Mouse (Mus musculus): ENCODE measurements at regions not wholly inside any gene's neighbourhood (a gene's known extent, or its start where the extent isn't known, plus 50 kb on each side); places are given as distances from the start of the nearest gene placed in this dataset.

DNA sequence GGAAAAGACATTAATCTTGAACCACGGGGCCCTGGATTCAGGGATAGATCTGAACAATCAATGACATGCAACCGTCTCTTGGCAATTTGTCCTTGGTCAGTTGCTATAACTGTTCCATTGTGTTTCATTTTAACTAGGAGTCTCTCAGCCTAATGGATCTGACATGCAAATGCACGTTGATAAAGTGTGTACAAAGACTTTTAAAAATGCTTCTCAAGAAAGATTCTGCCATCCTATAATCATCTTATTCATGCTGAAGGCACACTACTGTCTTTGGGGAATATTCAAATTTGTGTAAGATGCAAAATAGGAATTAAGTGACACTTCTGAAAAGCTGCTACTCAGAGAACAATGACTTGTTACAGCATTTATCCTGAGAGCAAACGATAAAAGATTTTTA lies 252.3 kb downstream of the Hdgfl1 start:
- Histone ChIP-seq H3K9ac (no peak overlapping the region), H3K4me3 (no peak overlapping the region), H3K27ac (no peak overlapping the region), H3K4me2 (replicated peaks) (no peak overlapping the region), H3K36me3 (no peaks in the 10 kb centered on the region), H3K9me3 (replicated peaks) (no peaks in the 10 kb centered on the region), H3K4me1 (0 out of 2 replicates have a peak, but pooled peaks cover 5% of the 10 kb centered on the region), H3K27me3 (no peaks in the 10 kb centered on the region)
- 52% methylated on average over 4 of the region's 4 CpGs for WGBS
- ATAC-seq (ENCODE audit: low FRiP score), result no peak

- Histone ChIP-seq H3K9me3 (replicated peaks) (no peaks in the 10 kb centered on the region), H3K4me2 (replicated peaks) (no peak overlapping the region), H3K27ac (no peak overlapping the region), H3K4me1 (no peaks in the 10 kb centered on the region), H3K36me3 (no peaks in the 10 kb centered on the region), H3K27me3 (no peaks in the 10 kb centered on the region), H3K9ac (no peak overlapping the region), H3K4me3 (no peak overlapping the region)
- no peak for ATAC-seq (ENCODE audit: low FRiP score)
- 76% methylated on average over 4 of the region's 4 CpGs for WGBS
Measured at GRCm38 (mm10) chr13:26510448-26510847, 259.5 kb downstream of the Hdgfl1 start.

GRCm38 (mm10) chr13:26509841-26510240 lies 260.1 kb downstream of the Hdgfl1 start:
- 89% methylated on average over 3 of the region's 3 CpGs for WGBS
- ATAC-seq (ENCODE audit: low FRiP score), result no peak
- no peak overlapping the region for H3K27ac ChIP-seq

GRCm38 (mm10) chr13:26503744-26504143 lies 266.2 kb downstream of the Hdgfl1 start:
- Histone ChIP-seq H3K27ac (no peak overlapping the region), H3K9ac (no peak overlapping the region), H3K36me3 (no peaks in the 10 kb centered on the region), H3K4me2 (replicated peaks) (no peak overlapping the region), H3K9me3 (replicated peaks) (no peaks in the 10 kb centered on the region), H3K27me3 (no peaks in the 10 kb centered on the region), H3K4me3 (no peak overlapping the region), H3K4me1 (no peaks in the 10 kb centered on the region)
- no peak for ATAC-seq (ENCODE audit: low FRiP score)
- 92% methylated on average over 1 of the region's 1 CpGs for WGBS

More at GRCm38 (mm10) chr13:26509841-26510240, 260.1 kb downstream of the Hdgfl1 start:
- Histone ChIP-seq H3K4me1 (no peaks in the 10 kb centered on the region), H3K27me3 (no peaks in the 10 kb centered on the region), H3K9ac (no peak overlapping the region), H3K4me2 (replicated peaks) (no peak overlapping the region), H3K36me3 (no peaks in the 10 kb centered on the region), H3K9me3 (replicated peaks) (no peaks in the 10 kb centered on the region), H3K4me3 (no peak overlapping the region)

DNA sequence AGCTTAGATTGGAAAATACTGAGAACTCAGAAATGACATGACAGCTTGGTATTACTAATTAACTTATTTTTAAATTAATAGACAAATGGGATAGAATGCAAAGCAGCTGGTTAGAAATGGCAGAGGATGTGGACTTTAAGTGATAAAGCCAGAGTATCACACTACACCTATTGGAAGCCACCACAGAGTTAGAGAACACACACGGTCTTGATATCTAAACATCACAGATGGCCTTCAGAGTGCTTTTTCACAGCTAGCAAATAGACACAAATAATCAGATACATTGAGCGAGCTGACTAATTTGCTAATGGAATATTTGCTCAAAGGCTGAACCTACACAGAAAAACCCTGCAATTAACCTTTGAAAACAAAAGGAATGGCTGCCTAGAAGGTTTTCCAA lies 272.9 kb downstream of the Hdgfl1 start:
- ATAC-seq (ENCODE audit: low FRiP score), result no peak
- H3K36me3 ChIP-seq, result no peaks in the 10 kb centered on the region

GRCm38 (mm10) chr13:26495871-26496270 lies 274.1 kb downstream of the Hdgfl1 start:
- H3K4me1 ChIP-seq, result no peaks in the 10 kb centered on the region
- no peak for ATAC-seq (ENCODE audit: low FRiP score)
- no peak overlapping the region for H3K27ac ChIP-seq

More for the DNA sequence above, 272.9 kb downstream of the Hdgfl1 start:
- H3K4me1 ChIP-seq, result no peaks in the 10 kb centered on the region
- no peak overlapping the region for H3K9ac ChIP-seq
- no peak overlapping the region for H3K4me3 ChIP-seq
- no peaks in the 10 kb centered on the region for H3K9me3 ChIP-seq (replicated peaks)
- no peak overlapping the region for H3K27ac ChIP-seq
- H3K27me3 ChIP-seq, result no peaks in the 10 kb centered on the region
- no peak overlapping the region for H3K4me2 ChIP-seq (replicated peaks)
- 84% methylated on average over 2 of the region's 2 CpGs for WGBS

DNA sequence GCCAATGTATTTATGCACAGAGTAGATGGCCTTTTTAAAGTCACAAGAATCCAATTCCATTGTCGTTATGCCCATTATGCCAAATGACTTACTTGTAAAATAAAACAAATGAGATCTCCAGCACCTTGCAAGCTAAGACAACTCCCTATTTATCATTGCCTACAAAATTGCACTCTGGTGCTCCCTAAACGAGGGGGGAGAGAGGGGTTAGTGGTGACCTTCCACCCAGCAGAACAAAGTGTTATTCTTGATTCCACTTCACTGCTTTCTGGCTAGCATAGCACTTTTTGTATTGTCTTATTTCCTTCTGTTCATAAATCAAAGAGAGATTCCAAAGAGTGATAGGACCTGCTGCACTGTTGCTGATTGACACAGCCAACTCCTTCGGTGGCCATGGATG lies 300.6 kb downstream of the Hdgfl1 start:
- no peak overlapping the region for H3K4me3 ChIP-seq
- H3K36me3 ChIP-seq, result no peaks in the 10 kb centered on the region
- WGBS, result 44% methylated on average over 3 of the region's 3 CpGs
- H3K4me1 ChIP-seq, result no peaks in the 10 kb centered on the region
- H3K9me3 ChIP-seq (replicated peaks), result no peaks in the 10 kb centered on the region
- ATAC-seq (ENCODE audit: low FRiP score), result no peak
- H3K9ac ChIP-seq, result no peak overlapping the region
- no peak overlapping the region for H3K27ac ChIP-seq
- no peaks in the 10 kb centered on the region for H3K27me3 ChIP-seq
- H3K4me2 ChIP-seq (replicated peaks), result no peak overlapping the region

More at GRCm38 (mm10) chr13:26495871-26496270, 274.1 kb downstream of the Hdgfl1 start:
- Histone ChIP-seq H3K4me3 (no peak overlapping the region), H3K9me3 (replicated peaks) (no peaks in the 10 kb centered on the region), H3K27me3 (no peaks in the 10 kb centered on the region), H3K36me3 (no peaks in the 10 kb centered on the region), H3K9ac (no peak overlapping the region), H3K4me2 (replicated peaks) (no peak overlapping the region)

GRCm38 (mm10) chr13:26467526-26467925 lies 302.4 kb downstream of the Hdgfl1 start:
- Histone ChIP-seq H3K9ac (no peak overlapping the region), H3K9me3 (replicated peaks) (no peaks in the 10 kb centered on the region), H3K27ac (no peak overlapping the region), H3K4me1 (no peaks in the 10 kb centered on the region), H3K4me2 (replicated peaks) (no peak overlapping the region), H3K36me3 (no peaks in the 10 kb centered on the region), H3K27me3 (no peaks in the 10 kb centered on the region), H3K4me3 (no peak overlapping the region)
- ATAC-seq (ENCODE audit: low FRiP score), result no peak

GRCm38 (mm10) chr13:26464523-26464922 lies 305.4 kb downstream of the Hdgfl1 start:
- no peaks in the 10 kb centered on the region for H3K4me1 ChIP-seq
- WGBS, result 51% methylated on average over 2 of the region's 2 CpGs
- H3K9me3 ChIP-seq (replicated peaks), result no peaks in the 10 kb centered on the region
- no peak overlapping the region for H3K4me3 ChIP-seq
- H3K27me3 ChIP-seq, result no peaks in the 10 kb centered on the region
- H3K9ac ChIP-seq, result no peak overlapping the region
- no peak for ATAC-seq (ENCODE audit: low FRiP score)
- no peak overlapping the region for H3K27ac ChIP-seq
- no peak overlapping the region for H3K4me2 ChIP-seq (replicated peaks)
- H3K36me3 ChIP-seq, result no peaks in the 10 kb centered on the region

- no peaks in the 10 kb centered on the region for H3K36me3 ChIP-seq
- no peak overlapping the region for H3K4me3 ChIP-seq
- H3K4me1 ChIP-seq, result no peaks in the 10 kb centered on the region
- H3K9ac ChIP-seq, result no peak overlapping the region
- ATAC-seq (ENCODE audit: low FRiP score), result no peak
- no peaks in the 10 kb centered on the region for H3K9me3 ChIP-seq (replicated peaks)
- H3K27ac ChIP-seq, result no peak overlapping the region
- no peak overlapping the region for H3K4me2 ChIP-seq (replicated peaks)
- H3K27me3 ChIP-seq, result no peaks in the 10 kb centered on the region
Measured at GRCm38 (mm10) chr13:26464096-26464495, 305.9 kb downstream of the Hdgfl1 start.

- Histone ChIP-seq H3K4me1 (no peaks in the 10 kb centered on the region), H3K4me3 (no peak overlapping the region), H3K9ac (no peak overlapping the region), H3K4me2 (replicated peaks) (no peak overlapping the region), H3K27ac (no peak overlapping the region), H3K9me3 (replicated peaks) (no peaks in the 10 kb centered on the region), H3K36me3 (no peaks in the 10 kb centered on the region), H3K27me3 (no peaks in the 10 kb centered on the region)
- ATAC-seq (ENCODE audit: low FRiP score), result no peak
- WGBS, result 84% methylated on average over 4 of the region's 4 CpGs
Measured at GRCm38 (mm10) chr13:26457487-26458253, 312.3 kb downstream of the Hdgfl1 start.

- 85% methylated on average over 4 of the region's 4 CpGs for WGBS
- no peak overlapping the region for H3K9ac ChIP-seq
- no peak overlapping the region for H3K27ac ChIP-seq
- no peak for ATAC-seq (ENCODE audit: low FRiP score)
- no peaks in the 10 kb centered on the region for H3K9me3 ChIP-seq (replicated peaks)
- H3K4me2 ChIP-seq (replicated peaks), result no peak overlapping the region
- no peaks in the 10 kb centered on the region for H3K27me3 ChIP-seq
- no peak overlapping the region for H3K4me3 ChIP-seq
- no peaks in the 10 kb centered on the region for H3K36me3 ChIP-seq
- H3K4me1 ChIP-seq, result no peaks in the 10 kb centered on the region
Measured at GRCm38 (mm10) chr13:26426639-26427038, 343.3 kb downstream of the Hdgfl1 start.

GRCm38 (mm10) chr13:26424513-26424912 lies 345.5 kb downstream of the Hdgfl1 start:
- WGBS, result 92% methylated on average over 1 of the region's 1 CpGs
- H3K27me3 ChIP-seq, result no peaks in the 10 kb centered on the region
- ATAC-seq (ENCODE audit: low FRiP score), result no peak
- H3K27ac ChIP-seq, result no peak overlapping the region
- H3K4me2 ChIP-seq (replicated peaks), result no peak overlapping the region
- H3K9me3 ChIP-seq (replicated peaks), result no peaks in the 10 kb centered on the region
- no peaks in the 10 kb centered on the region for H3K4me1 ChIP-seq
- no peak overlapping the region for H3K4me3 ChIP-seq
- no peak overlapping the region for H3K9ac ChIP-seq
- no peaks in the 10 kb centered on the region for H3K36me3 ChIP-seq
